Mouse (Mus musculus) c-Kit-negative CD71-positive TER-119-positive erythroid progenitor cells, embryonic 14.5 days (primary cell): ENCODE results near the gene Ntm.

Experiments used
- DNase-seq: peaks from one replicate; pipeline ENCODE4 v3.0.0-alpha.2; 2013; ENCODE audit warnings: low read depth, low spot score

Gene Ntm

DNA sequence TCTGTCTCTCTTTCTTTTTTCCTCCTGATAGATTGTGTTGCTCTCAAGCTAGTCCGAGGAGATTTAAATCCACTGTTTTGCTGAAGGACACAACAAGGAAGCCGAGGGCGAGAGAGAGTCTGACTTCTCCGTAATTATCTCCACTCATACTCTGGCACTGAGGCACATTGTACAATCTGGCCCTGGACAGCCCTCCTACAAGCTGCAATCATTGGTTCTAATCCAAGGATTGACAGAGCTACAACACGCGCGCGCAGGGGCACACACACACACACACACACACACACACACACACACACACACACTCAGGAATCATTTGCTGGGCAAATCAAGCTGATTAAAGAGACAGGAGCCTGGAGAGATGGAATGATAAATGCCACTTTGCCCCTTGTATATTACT, at the start of gene Ntm:
Ntm (minus strand) TSS at position 164 of the 400 bp plus-strand sequence.
- DNase-seq: no peak

DNA sequence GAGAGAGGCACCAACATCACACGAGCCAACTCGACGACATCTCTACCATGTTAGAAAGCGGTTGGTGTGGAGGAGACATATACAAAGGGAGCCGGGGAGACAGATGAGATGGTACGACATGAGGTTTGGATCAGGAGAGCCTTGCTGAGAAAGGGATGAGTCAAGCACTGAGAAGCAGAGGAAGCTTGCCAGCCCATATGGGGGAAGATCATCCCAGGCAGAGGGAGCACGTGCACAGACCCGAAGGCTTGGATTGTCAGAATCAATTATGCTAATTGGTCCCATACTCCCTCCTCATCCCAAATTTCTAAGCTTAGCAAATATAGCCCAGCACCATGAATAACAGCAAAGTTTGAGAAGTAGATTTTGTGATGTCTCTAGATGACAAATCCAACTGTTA, 42.8 kb upstream of the Ntm start:
- DNase-seq: no peak

DNA sequence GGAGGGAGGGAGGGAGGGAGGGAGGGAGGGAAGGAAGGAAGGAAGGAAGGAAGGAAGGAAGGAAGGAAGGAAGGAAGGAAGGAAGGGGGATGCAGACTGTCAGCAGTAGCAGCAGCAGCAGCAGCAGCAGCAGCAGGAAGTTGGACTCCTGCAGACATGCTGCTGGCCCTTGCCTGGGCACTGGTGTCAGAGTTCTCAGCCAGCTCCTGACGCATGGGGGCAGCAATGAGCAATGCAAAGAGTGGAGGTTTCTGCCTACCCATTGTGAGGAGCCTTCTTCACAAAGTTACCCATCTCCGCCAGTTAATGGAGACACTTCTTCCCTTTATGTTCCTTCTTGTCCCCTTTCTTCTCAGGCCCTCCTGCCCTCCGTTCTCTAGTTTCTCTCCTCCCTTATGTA, 40.7 kb upstream of the Ntm start:
- no peak for DNase-seq

DNA sequence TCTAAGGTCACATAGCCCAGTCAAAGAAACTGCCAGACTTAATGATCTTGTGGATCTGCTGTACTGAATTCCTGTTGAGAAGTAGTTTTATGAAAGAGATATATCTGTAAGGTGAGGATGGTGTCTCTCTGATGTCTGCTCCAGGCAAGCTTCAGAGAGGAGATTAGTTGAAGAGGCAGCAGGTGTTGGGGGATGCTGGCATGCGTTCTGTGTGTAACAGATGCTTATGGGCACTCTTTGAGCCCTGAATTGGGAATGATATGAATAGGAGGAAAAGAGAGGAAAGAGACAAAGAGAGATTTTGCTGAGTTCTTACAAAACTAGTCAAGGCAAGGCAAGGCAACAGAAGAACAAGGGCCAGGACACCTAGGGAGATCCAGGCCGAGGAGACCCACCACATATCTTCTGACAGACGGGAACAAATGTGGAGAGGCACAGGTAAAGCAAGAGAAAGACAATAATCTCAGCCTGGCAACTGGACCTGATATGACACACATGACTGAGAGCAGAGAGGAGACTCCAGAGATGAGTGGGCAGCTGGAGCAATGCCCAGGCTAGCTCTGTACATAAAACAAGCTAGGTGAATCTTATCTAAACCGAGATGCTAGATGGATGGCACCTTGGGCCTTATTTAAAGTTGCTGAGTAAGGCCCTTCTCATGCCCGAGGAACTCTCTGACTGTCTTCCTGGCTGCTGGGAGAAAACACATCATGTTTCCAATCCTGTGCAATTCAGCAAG, 18.4 kb upstream of the Ntm start:
- no peak for DNase-seq

DNA sequence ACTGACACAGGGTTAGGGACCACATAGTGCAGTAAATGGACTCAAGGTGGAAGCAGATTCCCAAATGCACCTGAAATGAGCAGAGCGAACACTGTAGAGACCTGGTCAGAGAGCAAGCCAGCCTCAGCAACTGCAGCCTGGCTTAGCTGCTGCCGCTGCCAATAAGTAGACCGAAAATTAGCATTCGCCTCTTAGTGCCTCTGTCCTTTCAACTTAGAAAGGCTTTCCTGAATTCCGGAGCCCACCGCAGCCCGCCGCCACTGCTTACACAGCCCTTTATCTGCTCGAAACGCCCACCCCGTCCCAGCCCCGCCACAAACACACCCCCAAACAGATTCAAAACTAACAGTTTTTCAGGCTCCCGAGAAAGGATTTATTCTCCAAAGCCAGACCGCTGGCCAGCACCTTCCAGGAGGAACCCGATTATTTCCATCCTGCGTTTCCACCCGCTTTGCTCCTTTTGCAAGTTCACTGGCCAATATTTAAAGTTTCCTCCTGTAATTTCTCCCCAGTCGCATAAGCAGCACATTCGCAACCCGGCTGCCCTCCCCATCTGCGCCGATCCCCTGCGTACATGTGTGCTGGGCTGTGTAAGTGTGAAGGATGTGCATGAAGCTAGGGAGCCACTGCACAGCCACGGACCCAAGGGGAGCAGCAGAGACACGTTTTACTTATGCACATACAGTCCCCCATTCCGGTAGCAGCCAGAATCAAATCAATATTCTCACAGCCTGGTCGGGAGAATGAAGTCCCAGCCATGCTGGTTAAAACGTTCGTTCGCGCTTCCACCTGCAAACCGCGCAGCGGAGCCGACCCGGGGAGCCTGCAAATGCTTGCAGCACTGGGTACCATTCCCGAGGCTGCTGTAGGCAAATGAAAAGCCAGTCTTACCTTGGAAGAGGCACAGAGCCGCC, 730 bp downstream of the Ntm start:
- DNase-seq: no peak

DNA sequence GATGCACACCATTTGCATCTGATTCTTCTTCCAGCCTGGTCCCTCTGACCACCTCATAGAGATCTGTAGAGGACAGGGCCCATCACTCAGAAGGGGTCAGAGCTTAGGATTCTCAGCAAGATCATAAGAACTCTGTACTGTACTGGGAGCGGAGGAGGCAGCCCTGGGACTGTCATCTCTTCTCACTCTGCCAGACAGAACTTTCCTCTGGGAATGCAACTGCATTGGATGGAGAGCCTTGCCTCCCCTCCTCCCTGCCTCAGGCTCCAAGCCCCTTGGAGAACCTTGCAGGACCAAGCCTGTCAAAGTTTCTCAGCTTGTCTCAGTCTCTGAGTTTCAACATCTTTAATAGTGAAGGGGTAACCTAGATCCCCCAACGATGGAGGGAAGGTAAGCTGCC, 1.4 kb downstream of the Ntm start:
- no peak for DNase-seq

DNA sequence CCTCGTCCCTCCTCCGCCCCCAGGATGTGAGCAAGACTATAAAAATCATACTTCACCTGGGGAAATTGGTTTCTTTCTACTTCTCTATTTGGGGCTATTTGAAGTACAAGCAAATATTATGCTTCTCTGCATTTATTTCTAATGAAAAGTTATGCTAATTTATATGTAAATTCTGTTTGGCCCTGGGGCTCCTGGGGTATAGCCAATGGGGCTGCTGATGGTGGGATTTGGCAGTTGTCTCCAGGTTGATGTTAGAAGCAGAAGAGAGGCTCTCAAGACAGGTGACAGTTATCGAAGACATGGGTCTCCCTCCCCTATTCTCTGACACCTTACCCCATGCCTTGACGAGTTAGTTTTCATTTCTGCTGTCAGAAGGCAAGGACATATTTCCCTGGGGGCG, 2.2 kb downstream of the Ntm start:
- no peak for DNase-seq

DNA sequence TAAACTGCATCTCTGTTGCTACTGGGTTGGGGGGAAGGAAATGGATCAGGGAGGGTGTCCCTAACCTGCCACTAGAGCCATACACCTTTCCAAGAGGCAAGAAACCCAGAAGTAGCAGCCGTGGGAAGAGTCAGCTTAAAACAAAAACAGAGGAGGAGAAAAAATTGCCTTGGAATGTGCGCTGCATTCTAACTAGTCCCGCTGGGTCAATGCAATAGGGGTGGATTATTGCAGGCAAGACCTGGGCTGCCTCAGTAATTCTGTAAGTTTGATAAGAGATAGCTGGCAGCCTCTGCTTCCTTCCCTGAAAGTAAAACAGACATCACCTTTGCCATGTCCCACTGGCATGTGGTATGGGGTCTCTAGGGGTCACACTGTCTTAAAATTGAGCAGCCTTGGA, 2.7 kb downstream of the Ntm start:
- DNase-seq: no peak

DNA sequence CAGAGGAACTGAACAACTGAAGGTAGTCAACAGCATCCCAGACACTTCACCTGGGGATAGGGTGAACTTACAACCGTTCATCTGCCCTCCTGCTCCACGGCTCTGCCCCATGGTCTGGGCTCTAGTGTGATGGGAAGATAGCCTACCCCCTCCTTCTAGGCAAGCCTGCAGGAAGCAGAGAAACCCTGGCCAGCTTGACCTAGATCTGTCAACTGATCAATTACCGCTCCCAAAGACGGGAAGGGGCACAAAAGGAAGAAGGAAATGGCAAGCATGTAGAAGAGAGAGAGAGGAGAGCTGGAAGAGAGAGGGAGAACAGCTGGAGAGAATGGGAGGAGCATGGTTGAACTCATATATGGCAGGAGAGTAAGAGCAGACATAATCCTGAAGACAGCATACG, 6.0 kb downstream of the Ntm start:
- DNase-seq: no peak

DNA sequence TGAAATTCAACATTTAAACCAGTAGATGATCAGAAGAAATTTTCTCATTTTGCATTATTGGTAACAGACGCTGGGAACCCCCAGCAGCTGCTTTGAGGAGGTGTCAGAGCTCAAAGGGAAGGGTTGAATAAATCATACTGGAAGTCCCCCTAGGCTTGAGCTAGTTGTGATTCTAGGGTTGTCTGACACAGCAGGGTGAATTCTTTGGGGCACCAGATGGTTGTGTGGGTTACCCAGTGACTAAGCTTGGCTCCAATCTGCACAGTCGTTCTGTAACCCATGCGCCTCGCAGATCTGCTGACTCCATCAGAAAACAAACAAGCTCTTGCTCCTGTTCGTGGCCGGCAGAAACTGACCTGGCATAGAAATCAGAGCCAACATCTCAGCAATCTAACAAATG, 8.9 kb downstream of the Ntm start:
- DNase-seq: no peak

DNA sequence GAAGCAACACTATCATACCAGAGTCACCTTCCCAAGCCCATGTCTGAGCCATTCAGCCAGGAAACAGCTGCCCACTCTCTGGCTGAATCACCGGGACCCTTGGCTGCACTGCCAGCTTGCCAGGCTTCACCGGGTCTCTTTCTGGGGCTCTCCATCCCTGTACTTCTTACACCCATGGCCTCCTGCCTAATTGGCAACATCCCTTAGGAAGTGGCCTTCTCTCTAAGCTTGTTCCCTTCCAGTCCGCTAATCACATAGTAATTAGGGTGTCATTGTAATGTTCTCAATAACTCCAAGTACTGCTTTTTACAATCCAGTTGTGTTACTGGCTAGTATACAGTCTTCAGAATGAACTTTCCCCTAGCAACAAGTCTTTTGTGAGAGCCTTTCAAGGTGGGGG, 13.9 kb downstream of the Ntm start:
- no peak for DNase-seq

DNA sequence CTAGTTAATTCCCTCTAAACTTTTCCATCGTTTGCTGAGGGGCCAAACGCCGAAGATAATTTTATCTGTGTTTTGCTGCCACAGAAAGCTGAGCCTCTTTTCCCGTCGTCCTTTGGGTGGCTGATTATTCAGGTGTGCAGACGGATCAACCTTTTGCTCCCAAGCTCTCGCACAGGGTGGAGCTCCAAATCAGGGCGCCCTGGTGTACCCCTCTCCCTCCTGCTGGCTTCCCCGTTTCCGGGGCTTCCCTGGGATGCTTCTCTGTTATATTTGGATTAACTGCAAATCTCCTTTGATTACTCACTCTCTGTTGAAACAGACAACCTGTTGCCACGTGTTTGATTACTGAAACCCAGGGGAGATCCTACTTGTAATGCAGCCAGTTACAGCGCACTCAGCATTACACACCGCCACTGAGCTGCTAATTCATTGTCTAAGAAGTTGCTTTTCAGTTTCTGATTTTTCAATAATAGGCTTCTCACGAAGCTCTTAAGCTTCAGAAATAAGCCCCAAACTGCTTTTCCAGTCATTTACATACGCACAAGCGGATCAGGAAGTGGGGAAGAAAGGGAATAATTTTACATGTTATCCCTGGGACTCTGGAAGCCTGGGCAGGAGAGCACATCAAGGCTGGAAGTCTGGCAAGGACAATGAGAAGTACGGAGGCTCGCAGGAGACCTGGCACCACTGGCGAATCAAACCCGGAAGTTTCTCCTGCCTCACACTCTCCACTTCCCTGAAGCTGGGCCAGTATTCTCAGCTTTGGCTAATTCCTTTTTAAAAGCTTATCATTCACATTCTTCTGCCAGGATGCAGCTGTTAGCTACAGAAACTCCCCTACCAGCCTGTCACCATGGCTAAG, 19.5 kb downstream of the Ntm start:
- no peak for DNase-seq

DNA sequence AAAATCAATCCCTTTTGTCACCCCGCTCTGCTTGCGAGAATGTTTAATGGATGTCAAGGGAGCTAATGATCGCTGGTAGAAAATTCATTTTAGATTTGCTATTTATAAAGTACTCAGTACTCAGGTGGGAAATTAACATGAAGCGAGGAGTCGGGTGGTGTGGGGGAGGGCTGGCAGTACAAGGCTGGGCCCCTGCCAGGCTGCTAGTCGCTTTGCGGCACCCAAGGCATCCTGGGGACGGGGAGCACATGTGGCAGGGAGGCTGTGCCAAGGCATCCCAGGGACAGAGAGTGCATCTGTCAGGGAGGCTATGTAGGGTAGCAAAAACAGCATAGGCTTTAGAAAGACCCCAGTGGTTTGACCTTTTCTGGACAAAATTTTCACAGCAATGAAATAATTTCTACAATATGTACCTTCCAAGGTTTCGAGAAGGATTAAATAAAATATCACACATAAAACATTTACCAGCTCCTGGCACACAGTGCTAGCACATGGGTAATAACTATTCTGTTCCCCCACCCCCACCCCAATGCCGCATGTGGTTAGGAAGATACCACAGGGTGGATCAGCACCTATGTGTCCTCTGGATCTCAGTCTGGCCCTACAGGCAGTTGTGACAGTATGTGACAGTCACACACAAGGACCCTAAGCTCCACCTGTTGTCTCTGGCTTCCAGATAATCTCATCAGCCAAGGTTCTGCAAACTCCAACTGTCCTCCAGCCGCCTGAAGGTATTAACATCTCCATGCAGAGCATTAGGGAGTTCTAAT, 20.6 kb downstream of the Ntm start:
- DNase-seq: no peak

DNA sequence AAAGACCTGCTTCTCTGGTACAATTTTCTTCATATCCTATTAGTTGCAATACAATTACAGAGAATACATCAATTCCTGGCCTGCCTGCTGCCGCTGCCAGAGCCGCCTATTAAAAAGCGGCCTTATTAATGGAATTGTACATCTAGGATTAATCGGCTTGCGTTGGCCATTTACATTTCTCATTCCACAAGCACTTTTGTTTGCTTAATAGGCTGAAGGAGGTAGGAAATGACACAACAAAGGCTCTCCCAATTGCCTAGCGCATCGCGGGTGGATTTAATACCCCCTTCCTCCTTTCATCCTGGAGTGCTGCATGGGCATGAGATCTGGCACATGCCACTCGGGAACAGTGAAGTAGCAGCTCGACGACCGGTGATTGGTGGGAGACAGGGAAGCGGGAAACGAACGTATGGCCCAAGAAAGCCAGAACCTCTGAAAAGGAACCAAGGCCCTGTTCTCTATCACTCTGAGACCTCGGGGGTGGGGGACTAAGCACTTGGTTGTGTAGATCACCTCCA, 23.4 kb downstream of the Ntm start:
- DNase-seq: no peak

DNA sequence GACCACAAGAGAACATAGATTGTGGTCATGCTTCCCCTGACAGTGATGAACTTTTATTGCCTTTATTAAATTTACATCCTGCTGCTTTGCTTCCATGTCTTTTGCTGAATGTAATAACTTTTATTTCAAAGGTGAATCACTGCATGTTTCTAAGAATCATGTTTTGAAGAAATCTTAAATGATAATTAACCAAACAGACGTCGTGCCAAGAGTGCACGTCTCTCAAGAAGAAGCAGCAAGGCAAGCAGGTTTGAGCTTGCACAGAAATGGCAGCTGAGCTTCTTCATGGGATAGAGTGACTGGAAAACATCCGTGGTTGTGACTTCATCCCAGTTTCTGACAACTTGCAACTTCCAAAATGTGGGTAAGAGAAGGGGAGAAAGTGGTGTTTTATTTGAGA, 34.1 kb downstream of the Ntm start:
- DNase-seq: no peak

DNA sequence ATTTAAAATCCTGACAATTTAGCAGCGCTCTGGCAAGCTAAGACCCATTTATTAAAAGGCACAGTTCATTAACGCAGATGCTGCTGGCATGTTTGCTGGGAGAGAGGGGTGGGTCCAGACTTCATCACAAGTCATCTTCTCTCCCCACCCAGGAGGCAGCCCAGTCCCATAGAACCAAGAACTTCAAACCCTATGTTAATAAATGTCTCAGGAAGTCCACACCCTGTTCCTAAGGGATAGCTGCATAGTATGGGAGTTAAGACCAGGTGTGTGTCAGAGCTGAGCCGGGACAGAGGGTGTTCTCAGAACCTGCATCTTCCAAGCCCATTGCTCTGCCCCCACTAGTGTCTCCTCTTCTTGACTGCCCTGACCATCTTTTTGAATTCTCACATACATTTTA, 37.6 kb downstream of the Ntm start:
- DNase-seq: no peak

DNA sequence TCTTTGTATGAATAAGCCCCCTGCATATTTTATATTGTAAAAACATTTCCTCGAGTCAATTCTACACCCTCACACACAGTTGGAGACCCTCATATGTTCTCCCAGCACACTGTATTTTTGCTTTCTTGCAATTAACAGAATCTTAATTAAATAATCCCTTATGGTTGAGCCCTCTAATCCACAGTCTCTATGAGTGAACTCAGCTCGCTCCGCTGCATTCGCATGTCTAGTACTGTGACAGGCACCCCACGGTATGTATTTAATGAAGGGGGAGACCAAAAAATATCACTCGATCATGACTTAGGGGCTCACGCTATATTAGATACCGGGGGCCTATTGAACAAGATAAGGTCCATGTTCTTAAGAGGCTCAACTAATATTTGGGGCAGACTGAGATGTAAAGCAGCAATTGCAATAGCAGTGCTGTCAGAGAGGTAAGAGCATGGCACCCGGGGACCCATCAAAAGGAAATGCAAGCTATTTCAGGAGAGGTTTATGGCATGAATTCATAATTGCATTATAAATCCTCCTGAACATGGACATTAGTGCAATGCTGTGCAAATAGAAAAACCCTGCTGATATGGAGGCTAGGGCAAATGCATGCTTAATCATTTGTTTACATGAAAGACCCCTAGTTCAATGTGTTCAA, 64.4 kb downstream of the Ntm start:
- no peak for DNase-seq

DNA sequence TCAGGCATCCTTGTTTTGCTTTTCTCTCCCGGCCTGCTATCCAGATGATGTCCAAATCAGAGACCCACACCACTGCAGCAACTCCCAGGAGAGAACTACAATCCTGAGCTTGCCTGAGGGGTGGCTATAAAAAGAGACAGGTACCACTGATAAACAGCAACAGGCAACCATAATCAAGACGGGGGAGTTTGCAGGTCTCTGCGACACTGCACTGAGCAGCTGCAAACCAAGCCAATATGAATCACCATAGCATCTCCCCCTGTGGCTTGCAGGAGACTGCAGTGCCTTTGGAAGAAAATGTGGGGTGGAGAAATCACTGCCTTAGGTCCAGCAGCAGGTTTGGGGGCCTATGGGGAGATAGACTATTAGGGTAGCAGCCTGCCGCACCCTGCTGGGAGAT, 65.5 kb downstream of the Ntm start:
- no peak for DNase-seq

DNA sequence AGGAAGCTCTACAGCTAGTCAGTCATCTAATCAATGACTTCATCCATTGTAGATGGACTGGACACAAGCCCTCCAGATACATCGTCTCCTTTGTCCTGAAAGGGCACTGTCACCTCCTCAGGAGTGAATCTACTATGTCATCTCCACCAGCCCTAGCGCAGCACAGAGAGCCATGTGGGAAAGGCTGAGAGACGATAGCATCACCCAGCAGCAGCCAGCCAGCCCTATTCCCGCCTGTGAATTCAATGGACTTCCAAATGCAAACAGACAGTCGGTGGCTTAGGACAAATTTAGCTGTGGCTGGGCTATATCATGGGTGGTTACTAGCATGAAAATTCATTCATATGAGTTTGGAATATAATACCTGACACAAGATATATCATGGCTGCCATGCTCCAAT, 70.1 kb downstream of the Ntm start:
- no peak for DNase-seq

DNA sequence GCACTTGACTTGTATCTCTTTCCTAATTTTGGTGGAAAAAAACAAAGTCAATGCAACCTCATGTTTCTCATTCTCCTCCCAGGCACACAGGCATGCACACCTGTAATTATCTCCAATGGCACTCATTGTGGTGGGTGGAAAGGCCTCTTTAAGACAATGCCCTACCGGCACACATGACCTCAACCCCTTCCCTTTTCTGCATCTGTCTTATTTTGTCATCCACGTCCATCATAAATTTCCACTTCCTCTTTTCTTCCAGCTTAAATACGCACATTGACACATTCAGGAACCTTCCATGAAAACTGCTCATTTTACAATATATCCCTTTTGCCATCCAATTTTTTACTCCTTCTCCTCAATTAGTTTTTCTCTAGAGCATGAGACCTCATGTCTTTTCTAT, 74.2 kb downstream of the Ntm start:
- no peak for DNase-seq

DNA sequence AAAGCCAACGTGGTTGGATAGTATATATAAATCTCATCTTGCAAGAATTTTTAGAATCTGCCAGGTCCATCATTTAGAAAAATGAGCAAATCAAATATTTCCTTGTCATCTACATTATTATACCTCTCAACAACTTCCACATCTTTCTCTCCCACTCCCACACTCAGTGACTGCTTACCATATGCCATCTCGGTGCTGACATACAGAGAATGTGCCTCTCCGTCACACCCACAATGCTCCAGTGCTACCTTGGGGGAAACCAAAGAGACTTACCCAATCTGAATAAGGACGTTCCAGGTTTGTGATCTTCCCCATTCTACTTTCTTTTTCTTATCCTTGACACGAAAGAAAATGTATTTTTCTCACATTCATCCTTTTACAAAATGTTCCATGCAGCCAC, 75.0 kb downstream of the Ntm start:
- DNase-seq: no peak
